Comparison of ENCODE assay signal across 27 mouse cellular contexts in the genomic region with DNA sequence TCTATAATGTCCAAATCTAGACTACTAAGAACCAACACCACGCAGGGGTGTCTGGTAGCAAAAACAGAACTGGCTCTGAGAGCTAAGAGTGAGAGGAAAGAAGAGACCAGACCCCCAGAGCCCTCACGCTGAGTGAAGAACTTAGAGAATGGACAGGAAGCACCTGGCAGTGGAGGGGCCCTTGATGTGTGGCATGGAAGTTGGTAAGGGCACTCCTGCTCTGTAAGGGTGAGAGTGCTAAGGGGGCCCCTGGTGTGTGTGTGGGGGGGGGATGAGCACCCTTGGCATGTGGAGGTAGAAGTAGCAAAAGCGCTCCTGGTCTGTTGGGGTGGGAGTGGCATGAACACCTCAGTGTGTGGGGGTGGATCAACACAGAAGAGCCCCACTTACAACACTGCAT. TPM values are rescaled to one million over a fixed set of nuclear protein-coding genes. Genes with fewer than 3 reads are reported as not detected.
A peak's percentile ranks its signal among the peaks of the same experiment; 100 is the strongest.
DNase-seq lines count a peak whose midpoint lies in the region; ATAC-seq and TF ChIP-seq lines count a peak whose summit lies in the region.
"Had no signal": no experiment of that assay in that cellular context is flagged by ENCODE, and none has a peak within 500 bp of the region (broad histone marks: within the 10 kb centered on the region; RNA-seq: fewer than 3 reads in every experiment).

No protein-coding gene starts in this region.

- H3K4me1 ChIP-seq in liver, postnatal 0 days (ENCODE audit: insufficient read depth), result no peaks in the 10 kb centered on the region
- no peaks in the 10 kb centered on the region for H3K4me1 ChIP-seq in liver, embryonic 12.5 days
- peaks cover 16% of the 10 kb centered on the region for H3K4me1 ChIP-seq in thymus, adult 2 months (replicated peaks; ENCODE audit: control insufficient read depth, insufficient read depth, low read length)
- no peaks in the 10 kb centered on the region for H3K4me1 ChIP-seq in midbrain, embryonic 15.5 days
- H3K4me1 ChIP-seq: heart, embryonic 10.5 days; hindbrain, embryonic 10.5 days; kidney, embryonic 15.5 days; limb, embryonic 13.5 days had no signal

- peak; percentile 26 for DNase-seq in liver, postnatal 0 days
- DNase-seq in thymus, adult 2 months, result peak; percentile 33
- peak; percentile 26 to 53 for DNase-seq in thymus, postnatal 36 days
- no peak for DNase-seq in yolk sac, embryonic 10.5 days (ENCODE audit: low spot score)
- DNase-seq: B cell, adult 2 months; cerebellum, adult 9-10 months; gastrocnemius, adult 2 months; gastrocnemius, postnatal 36 days; kidney, adult 18-20 months; kidney, postnatal 25 days; lung, adult 18-20 months; lung, postnatal 4 days; right cerebral cortex, postnatal 25 days had no signal

- no peaks in the 10 kb centered on the region for H3K27me3 ChIP-seq in liver, postnatal 0 days (ENCODE audit: insufficient read depth, low read length)
- no peaks in the 10 kb centered on the region for H3K27me3 ChIP-seq in liver, embryonic 12.5 days (replicated peaks)
- no peaks in the 10 kb centered on the region for H3K27me3 ChIP-seq in thymus, adult 2 months (ENCODE audit: control insufficient read depth, insufficient read depth, low read length)
- no peaks in the 10 kb centered on the region for H3K27me3 ChIP-seq in midbrain, embryonic 15.5 days (replicated peaks)
- H3K27me3 ChIP-seq: kidney, embryonic 15.5 days; limb, embryonic 13.5 days had no signal

- no peak overlapping the region for H3K4me3 ChIP-seq in liver, postnatal 0 days (ENCODE audit: low read depth, low read length)
- no peak overlapping the region for H3K4me3 ChIP-seq in liver, embryonic 12.5 days
- no peak overlapping the region for H3K4me3 ChIP-seq in thymus, adult 2 months (ENCODE audit: control insufficient read depth, insufficient read depth, low read length)
- no peak overlapping the region for H3K4me3 ChIP-seq in midbrain, embryonic 15.5 days
- H3K4me3 ChIP-seq: erythroblast, embryonic 14.5 days; gastrocnemius, adult 2 months; heart, embryonic 10.5 days; hindbrain, embryonic 10.5 days; kidney, embryonic 15.5 days; left cerebral cortex, adult 2 months; limb, embryonic 13.5 days had no signal

- no peak overlapping the region for H3K27ac ChIP-seq in liver, postnatal 0 days (ENCODE audit: low read depth)
- H3K27ac ChIP-seq in liver, embryonic 12.5 days, result no peak overlapping the region
- no peak overlapping the region; the same call in 1 of the 2 replicates for H3K27ac ChIP-seq in thymus, adult 2 months (ENCODE audit: control insufficient read depth, insufficient read depth, low read length)
- H3K27ac ChIP-seq in midbrain, embryonic 15.5 days, result no peak overlapping the region
- H3K27ac ChIP-seq: gastrocnemius, adult 2 months; heart, embryonic 10.5 days; hindbrain, embryonic 10.5 days; kidney, embryonic 15.5 days; left cerebral cortex, adult 2 months; limb, embryonic 13.5 days had no signal

- ATAC-seq in liver, postnatal 0 days, result 0 out of 2 replicates have a peak, but pooled peaks have one; percentile 31
- ATAC-seq in liver, embryonic 12.5 days, result no peak
- 0 out of 2 replicates have a peak, but pooled peaks have one; percentile 15 for ATAC-seq in granulocyte monocyte progenitor cell, adult 5-6 weeks (replicated peaks; ENCODE audit: poor library complexity, severe bottlenecking)
- ATAC-seq in midbrain, embryonic 15.5 days (replicated peaks), result no peak
- ATAC-seq: forebrain, embryonic 16.5 days; hindbrain, embryonic 16.5 days; lung, postnatal 0 days; midbrain, embryonic 16.5 days had no signal

- 55% methylated on average over 3 of the region's 3 CpGs for WGBS in liver, postnatal 0 days (ENCODE audit: insufficient replicate concordance)
- 58% methylated on average over 3 of the region's 3 CpGs for WGBS in liver, embryonic 12.5 days (ENCODE audit: insufficient replicate concordance)
- WGBS in thymus, adult 2 months, result 12% methylated on average over 3 of the region's 3 CpGs
- 85% methylated on average over 3 of the region's 3 CpGs for WGBS in midbrain, embryonic 15.5 days

- no peak overlapping the region for H3K9ac ChIP-seq in liver, postnatal 0 days (replicated peaks)
- H3K9ac ChIP-seq in liver, embryonic 12.5 days, result no peak overlapping the region
- H3K9ac ChIP-seq in midbrain, embryonic 15.5 days, result no peak overlapping the region
- H3K9ac ChIP-seq: kidney, embryonic 15.5 days; limb, embryonic 13.5 days had no signal

- no peak for TF ChIP-seq POLR2A in thymus, adult 2 months (IDR thresholded peaks at IDR 0.05; ENCODE audit: control insufficient read depth, extremely low read depth, insufficient read depth, low read length, poor library complexity)

- peaks cover under 1% of the 10 kb centered on the region; the same call in 1 of the 2 replicates for H3K36me3 ChIP-seq in liver, postnatal 0 days (replicated peaks; ENCODE audit: insufficient read depth, low read length)
- no peaks in the 10 kb centered on the region for H3K36me3 ChIP-seq in liver, embryonic 12.5 days
- no peaks in the 10 kb centered on the region for H3K36me3 ChIP-seq in thymus, adult 2 months (ENCODE audit: control insufficient read depth, insufficient read depth, low read length)
- no peaks in the 10 kb centered on the region for H3K36me3 ChIP-seq in midbrain, embryonic 15.5 days (replicated peaks)
- H3K36me3 ChIP-seq: kidney, embryonic 15.5 days; limb, embryonic 13.5 days had no signal

- TF ChIP-seq CTCF in liver, postnatal 0 days (IDR thresholded peaks at IDR 0.05; ENCODE audit: low read depth), result no peak
- no peak for TF ChIP-seq CTCF in thymus, adult 2 months (IDR thresholded peaks at IDR 0.05; ENCODE audit: borderline replicate concordance, control insufficient read depth, extremely low read depth, insufficient read depth, low read length, poor library complexity)

- no peak for TF ChIP-seq EP300 in liver, postnatal 0 days (IDR thresholded peaks at IDR 0.05; ENCODE audit: low read depth)

- H3K4me2 ChIP-seq in liver, postnatal 0 days (ENCODE audit: low read depth, low read length), result no peak overlapping the region
- no peak overlapping the region for H3K4me2 ChIP-seq in liver, embryonic 12.5 days
- no peak overlapping the region for H3K4me2 ChIP-seq in midbrain, embryonic 15.5 days
- H3K4me2 ChIP-seq: kidney, embryonic 15.5 days; limb, embryonic 13.5 days; liver, embryonic 11.5 days had no signal

- no peaks in the 10 kb centered on the region for H3K9me3 ChIP-seq in liver, postnatal 0 days (ENCODE audit: low read length)
- no peaks in the 10 kb centered on the region for H3K9me3 ChIP-seq in liver, embryonic 12.5 days (replicated peaks)
- H3K9me3 ChIP-seq in midbrain, embryonic 15.5 days, result no peaks in the 10 kb centered on the region
- H3K9me3 ChIP-seq: heart, embryonic 10.5 days; hindbrain, embryonic 10.5 days; kidney, embryonic 15.5 days; limb, embryonic 13.5 days had no signal

RNA-seq across cellular contexts. Expression of a gene that starts 9.2 kb away (rescaled TPM):
- polyA plus RNA-seq in liver, postnatal 0 days (2015; fragmentation: Nextera tagmentation; extraction: Ambion mirVana), result 0.20 and 0.40 TPM in 2 replicates
- 0.48 and 0.66 TPM in 2 replicates for polyA plus RNA-seq in liver, embryonic 12.5 days (2016; fragmentation: Nextera tagmentation; extraction: Ambion mirVana)
- 0.60 and 1.4 TPM in 2 replicates for total RNA-seq in granulocyte monocyte progenitor cell, adult 5-6 weeks (2014; fragmentation: Nextera tagmentation)
- total RNA-seq in granulocyte monocyte progenitor cell, adult 5-6 weeks (2017), result 0.52 and 0.78 TPM in 2 replicates
- 1.9 and 2.8 TPM in 2 replicates for polyA plus RNA-seq in thymus, adult 2 months (2012; rRNA removed)
- 3.3 and 3.7 TPM in 2 replicates for polyA plus RNA-seq in midbrain, embryonic 15.5 days (2015; fragmentation: Nextera tagmentation; extraction: Ambion mirVana)

RNA-seq across cellular contexts. Expression of a gene that starts 43.8 kb away (rescaled TPM):
- 4.4 and 4.7 TPM in 2 replicates for polyA plus RNA-seq in liver, postnatal 0 days (2015; fragmentation: Nextera tagmentation; extraction: Ambion mirVana)
- 11.9 and 13.4 TPM in 2 replicates for polyA plus RNA-seq in liver, embryonic 12.5 days (2016; fragmentation: Nextera tagmentation; extraction: Ambion mirVana)
- total RNA-seq in granulocyte monocyte progenitor cell, adult 5-6 weeks (2014; fragmentation: Nextera tagmentation), result 18.0 and 27.8 TPM in 2 replicates
- 27.3 and 58.6 TPM in 2 replicates for total RNA-seq in granulocyte monocyte progenitor cell, adult 5-6 weeks (2017)
- 21.3 and 25.7 TPM in 2 replicates for polyA plus RNA-seq in thymus, adult 2 months (2012; rRNA removed)
- polyA plus RNA-seq in midbrain, embryonic 15.5 days (2015; fragmentation: Nextera tagmentation; extraction: Ambion mirVana), result 17.2 and 18.1 TPM in 2 replicates

Comparison
In these comparisons a context has a peak if more than half of its experiments do, and no peak if none do; other contexts are left out.
1. ATAC-seq: peak in liver, postnatal 0 days (single experiment) and granulocyte monocyte progenitor cell, adult 5-6 weeks (single experiment); none in liver, embryonic 12.5 days (single experiment) and midbrain, embryonic 15.5 days (single experiment).